Mouse (Mus musculus) neutrophil, adult 59 days (primary cell): ENCODE measurements around the gene Arxes2. TPM values are rescaled to one million over a fixed set of nuclear protein-coding genes. Genes with fewer than 3 reads are reported as not detected.

ENCODE experiments used
- total RNA-seq, 2 experiments: library from RNA; stranded (reverse); gene quantifications; 1 replicate in 1 of 2; 2 replicates in 1 of 2; pipeline ENCODE4 v1.2.4; 2023

Arxes2 gene
- total RNA-seq, result not detected

DNA sequence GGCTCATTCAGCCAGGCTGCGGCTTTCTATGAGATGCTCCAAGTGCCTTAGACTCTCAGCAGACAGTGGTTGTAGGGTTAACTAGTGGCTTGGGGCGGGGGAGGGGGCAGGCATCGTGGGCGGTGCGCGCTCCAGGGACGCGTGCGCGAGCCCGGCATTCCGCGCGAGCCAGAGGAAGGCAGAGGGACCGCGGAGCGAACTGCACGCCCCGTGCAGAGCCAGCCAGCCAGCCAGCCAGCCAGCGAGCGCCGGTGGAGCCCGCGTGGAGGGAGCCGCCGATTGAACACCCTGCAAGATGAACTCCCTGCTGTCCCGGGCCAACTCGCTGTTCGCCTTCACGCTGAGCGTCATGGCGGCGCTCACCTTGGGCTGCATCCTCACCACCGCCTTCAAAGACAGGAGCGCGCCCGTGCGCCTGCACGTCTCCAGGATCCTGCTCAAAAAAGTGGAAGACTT, at the start of gene Arxes2:
Arxes2 (plus strand) TSS at position 161 of the 456 bp plus-strand sequence.

GRCm38 (mm10) chrX:136032799-136033763, 39.5 kb downstream of the Arxes2 start, which contains the start of gene Arxes1:
Arxes1 (plus strand) TSS chrX:136033367.

Other genes starting within 250 kb of the Arxes2 start
- gene Bhlhb9, start 196.2 kb upstream of the Arxes2 start, total RNA-seq, result 1 to 10 TPM; 2.3 to 3.6 TPM
- gene Gprasp2, start 154.8 kb upstream of the Arxes2 start, total RNA-seq, result 1 to 10 TPM in 1 of 2 experiments, not detected in 1; 1.4 TPM
- gene Arxes1, start 39.5 kb downstream of the Arxes2 start, total RNA-seq, result not detected
- not detected for gene Bex2, start 74.4 kb downstream of the Arxes2 start, total RNA-seq
- not detected for gene Nxf3, start 91.4 kb downstream of the Arxes2 start, total RNA-seq
- gene Bex4, start 145.2 kb downstream of the Arxes2 start, total RNA-seq, result under 1 TPM; 0.86 to 1.00 TPM
- 1 to 10 TPM; 7.6 to 8.7 TPM for gene Tceal8, start 178.5 kb downstream of the Arxes2 start, total RNA-seq
- gene Tceal5, start 210.1 kb downstream of the Arxes2 start, total RNA-seq, result not detected
- gene Tceal7, start 221.0 kb downstream of the Arxes2 start, total RNA-seq, result not detected
- under 1 TPM in 1 of 2 experiments, not detected in 1; 0.97 TPM for gene Bex1, start 221.7 kb downstream of the Arxes2 start, total RNA-seq